Mouse (Mus musculus): ENCODE measurements around the gene Lrmda.

GRCm38 (mm10) chr14:22367615-22368014 lies 348.1 kb downstream of the Lrmda start:
- TF ChIP-seq CTCF (IDR thresholded peaks at IDR 0.05; ENCODE audit: borderline replicate concordance, control insufficient read depth, extremely low read depth, insufficient read depth, low read length, poor library complexity) (no peak), POLR2A (IDR thresholded peaks at IDR 0.05; ENCODE audit: control insufficient read depth, extremely low read depth, insufficient read depth, low read length, poor library complexity) (no peak)
